Mouse (Mus musculus) hindbrain, postnatal 0 days (tissue): ENCODE measurements around the gene Pigq. TPM values are rescaled to one million over a fixed set of nuclear protein-coding genes. Genes with fewer than 3 reads are reported as not detected.
A peak's percentile ranks its signal among the peaks of the same experiment; 100 is the strongest.

Experiments
- ATAC-seq: fragments of 200-750 bp; cut with Nextera tagmentation; 2 replicates; pipeline ENCODE4 v1.8.0; 2017; ENCODE audit warnings: mild to moderate bottlenecking, moderate TSS enrichment, moderate library complexity
- DNase-seq: peaks from one replicate; pipeline ENCODE4 v3.0.0-alpha.2; 2015; ENCODE audit warnings: low spot score
- H3K27ac ChIP-seq: fragments of 300-500 bp; sonication (generic); 2 replicates; pipeline ENCODE4 v1.5.1; 2014; ENCODE audit warnings: mild to moderate bottlenecking
- H3K27me3 ChIP-seq: fragments of 300-500 bp; sonication (generic); 2 replicates; pipeline ENCODE4 v1.6.1; 2014; ENCODE audit warnings: low read length, mixed read lengths; ENCODE audit not compliant: insufficient read depth
- H3K36me3 ChIP-seq: fragments of 300-500 bp; sonication (generic); 2 replicates; pipeline ENCODE4 v1.6.1; 2014; ENCODE audit warnings: low read length, mixed read lengths; ENCODE audit not compliant: insufficient read depth
- H3K4me1 ChIP-seq: fragments of 300-500 bp; sonication (generic); 2 replicates; pipeline ENCODE4 v1.6.1; 2014; ENCODE audit warnings: antibody characterized with exemption, low read length, mixed read lengths; ENCODE audit not compliant: insufficient read depth
- H3K4me2 ChIP-seq: fragments of 300-500 bp; sonication (generic); 2 replicates; pipeline ENCODE4 v1.6.1; 2014; ENCODE audit warnings: low read depth, mild to moderate bottlenecking, low read length, moderate library complexity, mixed read lengths
- H3K4me3 ChIP-seq: fragments of 300-500 bp; sonication (generic); 2 replicates; pipeline ENCODE4 v1.5.1; 2014; ENCODE audit warnings: low read length
- H3K9ac ChIP-seq: fragments of 300-500 bp; sonication (generic); replicated peaks from 2 replicates; pipeline ENCODE4 v1.6.1; 2014; ENCODE audit warnings: mild to moderate bottlenecking, low read length, moderate library complexity, mixed read lengths
- H3K9me3 ChIP-seq: fragments of 300-500 bp; sonication (generic); 2 replicates; pipeline ENCODE4 v1.6.1; 2016; ENCODE audit warnings: low read length, mixed read lengths
- CTCF ChIP-seq: IDR thresholded peaks from 2 replicates; pipeline ENCODE4 v1.5.1; 2016; ENCODE audit warnings: antibody characterized with exemption, control low read depth, low read depth
- WGBS: fragments of 180-500 bp; shearing (Covaris S2); extraction: QIAGEN DNeasy Blood & Tissue Kit; methylation state at CpG from one replicate; pipeline ENCODE4 v1.1.7; 2014; 5-methylcytosine and 5-hydroxymethylcytosine counted together
- polyA plus RNA-seq: library from polyadenylated mRNA; unstranded; fragments of >200 nt; fragmentation: Nextera tagmentation; extraction: Ambion mirVana; gene quantifications from 2 replicates; pipeline ENCODE4 v1.2.1, GENCODE M21; 2015
- total RNA-seq: library from RNA; depleted of rRNA; stranded (reverse); fragments of >200 nt; gene quantifications from 2 replicates; pipeline ENCODE4 v1.2.3, GENCODE M21; 2014; rRNA removed

Gene Pigq
- total RNA-seq (90.6 and 99.7 TPM in 2 replicates), polyA plus RNA-seq (69.7 and 76.3 TPM in 2 replicates)

- no peaks in the 10 kb centered on the region for H3K9me3 ChIP-seq
- H3K27ac ChIP-seq = no peak within 1 kb of the TSS
- H3K36me3 ChIP-seq = no peaks in the 10 kb centered on the region
- TF ChIP-seq CTCF = no peak
- H3K9ac ChIP-seq = no peak within 1 kb of the TSS
- no peak within 1 kb of the TSS for H3K4me2 ChIP-seq
- no peak within 1 kb of the TSS for H3K4me3 ChIP-seq
- peaks cover 5% of the 10 kb centered on the region for H3K4me1 ChIP-seq
- ATAC-seq = no peak
- no peak for DNase-seq
- no peaks in the 10 kb centered on the region for H3K27me3 ChIP-seq
- 49% methylated on average over 6 of the region's 6 CpGs for WGBS
Measured at GRCm38 (mm10) chr17:25944366-25945163, at the start of gene Pigq, which contains the start of gene Nhlrc4. TSS of gene Pigq (minus strand) at chr17:25944936. TSS of gene Nhlrc4 (minus strand) at chr17:25944961.

DNA sequence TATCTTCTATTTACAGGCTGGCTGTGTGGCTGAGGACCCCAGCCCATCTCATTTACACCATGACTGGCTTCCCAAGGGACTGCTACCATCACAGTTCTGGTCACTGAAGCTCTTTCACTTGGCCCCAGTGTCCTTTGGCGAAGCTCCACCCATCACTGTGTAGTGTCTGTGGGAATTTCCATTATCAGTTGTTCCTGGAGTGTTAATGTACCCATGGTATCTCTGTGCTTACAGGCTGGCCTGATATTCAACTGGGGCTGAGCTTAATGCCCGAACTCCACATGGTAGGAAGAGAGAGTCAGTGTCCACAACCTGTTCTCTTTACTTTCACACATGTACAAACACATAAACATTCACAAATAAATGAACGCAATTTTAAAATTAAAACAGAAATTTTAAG lies 48.8 kb upstream of the Pigq start:
- Histone ChIP-seq H3K36me3 (peaks cover 50% of the 10 kb centered on the region), H3K27me3 (no peaks in the 10 kb centered on the region), H3K27ac (no peak overlapping the region), H3K4me1 (no peaks in the 10 kb centered on the region), H3K4me3 (no peak overlapping the region), H3K4me2 (no peak overlapping the region), H3K9me3 (no peaks in the 10 kb centered on the region), H3K9ac (no peak overlapping the region)
- no peak for ATAC-seq
- WGBS = 96% methylated on average over 3 of the region's 3 CpGs
- no peak for TF ChIP-seq CTCF
- no peak for DNase-seq

- Histone ChIP-seq H3K27me3 (no peaks in the 10 kb centered on the region), H3K4me3 (no peak overlapping the region), H3K27ac (no peak overlapping the region), H3K4me2 (no peak overlapping the region), H3K36me3 (peaks cover 41% of the 10 kb centered on the region), H3K9ac (no peak overlapping the region), H3K9me3 (no peaks in the 10 kb centered on the region), H3K4me1 (no peaks in the 10 kb centered on the region)
- DNase-seq (no peak), ATAC-seq (no peak)
- 95% methylated on average over 4 of the region's 4 CpGs for WGBS
- no peak for TF ChIP-seq CTCF
Measured at GRCm38 (mm10) chr17:25992274-25992673, 47.5 kb upstream of the Pigq start.

DNA sequence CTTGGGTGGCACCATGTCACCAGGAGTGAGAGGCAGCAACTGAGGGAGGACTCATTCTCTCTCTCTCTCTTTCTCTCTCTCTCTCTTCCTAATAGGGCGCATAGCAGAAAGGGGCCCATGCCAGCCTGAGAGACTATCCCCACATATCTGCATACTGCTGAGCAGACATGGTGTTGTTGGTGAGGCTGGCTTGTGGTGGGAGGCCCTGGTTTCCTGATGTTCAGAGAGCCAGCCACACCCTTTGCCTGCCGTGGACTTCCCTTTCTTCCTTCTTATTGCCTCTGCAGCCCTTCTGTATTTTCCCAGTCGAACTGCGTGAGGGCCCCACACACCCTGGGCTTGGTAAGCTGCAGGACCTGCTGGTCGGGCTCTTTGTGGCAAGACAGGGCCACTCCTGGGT lies 45.6 kb upstream of the Pigq start:
- WGBS = 94% methylated on average over 5 of the region's 5 CpGs
- Histone ChIP-seq H3K36me3 (peaks cover 37% of the 10 kb centered on the region), H3K9me3 (no peaks in the 10 kb centered on the region)

DNA sequence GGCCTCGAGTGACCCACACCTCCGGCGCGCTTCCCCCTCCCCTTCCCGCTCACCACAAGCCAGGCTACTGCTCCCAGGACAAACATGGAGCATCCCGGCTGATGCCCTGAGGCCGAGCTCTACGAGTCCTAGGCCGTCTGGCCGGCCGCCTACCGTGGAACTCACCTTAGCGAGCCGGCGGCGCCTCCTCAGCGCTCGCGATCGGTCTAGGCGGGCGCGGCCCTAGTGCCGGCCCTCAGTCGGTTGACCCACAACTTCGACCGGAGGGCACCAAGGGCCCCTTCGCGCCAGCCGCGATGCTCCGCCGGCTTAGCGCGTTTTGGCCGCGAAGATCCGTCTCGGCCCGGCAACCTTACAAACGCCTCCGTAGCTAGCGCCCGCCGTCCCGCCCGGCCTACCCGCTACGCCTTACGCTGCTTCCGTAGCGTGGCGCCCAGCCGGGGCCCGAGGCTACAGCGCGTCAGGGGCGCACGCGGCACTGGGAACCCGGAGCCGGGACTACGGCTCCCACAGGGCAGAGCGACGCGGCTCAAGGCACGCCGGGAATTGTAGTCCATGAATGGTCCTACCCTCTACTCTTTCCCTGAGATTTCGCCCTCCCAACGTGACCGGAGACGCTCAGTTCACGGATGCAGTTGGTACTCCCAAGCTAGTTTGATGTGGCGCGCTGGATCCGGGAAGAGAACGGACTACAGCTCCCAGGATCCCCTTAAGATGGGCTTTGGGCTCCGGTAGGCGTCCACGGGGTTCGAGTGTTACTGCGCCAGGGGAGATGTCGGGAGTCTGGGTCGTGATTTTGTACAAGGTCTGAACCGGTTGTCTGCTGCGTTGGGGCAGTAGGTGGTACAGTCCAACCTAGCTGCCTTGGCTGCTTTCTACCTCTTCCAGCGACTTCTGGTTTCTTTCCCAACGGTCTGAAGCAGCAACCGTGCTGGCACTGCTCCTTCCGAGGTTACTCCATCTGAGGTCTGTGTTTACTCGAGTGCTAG lies 40.9 kb upstream of the Pigq start, which contains the start of gene Capn15:
Capn15 (minus strand) TSS at position 491 of the 989 bp plus-strand sequence.
- peak; percentile 98 for DNase-seq

More for the DNA sequence above, 45.6 kb upstream of the Pigq start:
- no peak overlapping the region for H3K9ac ChIP-seq
- no peak for TF ChIP-seq CTCF
- no peak overlapping the region for H3K4me2 ChIP-seq
- ATAC-seq (no peak), DNase-seq (no peak)
- H3K27ac ChIP-seq = no peak overlapping the region
- no peak overlapping the region for H3K4me3 ChIP-seq
- no peaks in the 10 kb centered on the region for H3K4me1 ChIP-seq
- no peaks in the 10 kb centered on the region for H3K27me3 ChIP-seq

GRCm38 (mm10) chr17:25984556-25985305 lies 40.0 kb upstream of the Pigq start:
- no peaks in the 10 kb centered on the region; the same call in none of the 2 replicates for H3K36me3 ChIP-seq
- no peaks in the 10 kb centered on the region for H3K27me3 ChIP-seq
- H3K4me3 ChIP-seq = peak overlapping the region; percentile 89
- TF ChIP-seq CTCF = no peak
- H3K4me2 ChIP-seq = peak overlapping the region; percentile 85
- H3K27ac ChIP-seq = peak overlapping the region; percentile 83
- H3K9ac ChIP-seq = peak overlapping the region; percentile 84
- H3K9me3 ChIP-seq = no peaks in the 10 kb centered on the region
- 9% methylated on average over 17 of the region's 17 CpGs for whole genome bisulfite sequencing
- peaks cover 16% of the 10 kb centered on the region for H3K4me1 ChIP-seq
- ATAC-seq (no peak), DNase-seq (peak; percentile 17)

More for the DNA sequence above, 40.9 kb upstream of the Pigq start, which contains the start of gene Capn15:
- Histone ChIP-seq H3K9ac (peak within 1 kb of the TSS; percentile 84), H3K27me3 (no peaks in the 10 kb centered on the region), H3K27ac (peak within 1 kb of the TSS; percentile 83), H3K4me1 (peaks cover 16% of the 10 kb centered on the region), H3K36me3 (peaks cover 6% of the 10 kb centered on the region), H3K4me3 (peak within 1 kb of the TSS; percentile 89), H3K9me3 (no peaks in the 10 kb centered on the region), H3K4me2 (peak within 1 kb of the TSS; percentile 85)
- TF ChIP-seq CTCF = no peak
- ATAC-seq = peak; percentile 99
- WGBS = under 1% methylated on average over 91 of the region's 91 CpGs
